Mouse (Mus musculus): ENCODE results near the gene D230025D16Rik.

D230025D16Rik gene

DNA sequence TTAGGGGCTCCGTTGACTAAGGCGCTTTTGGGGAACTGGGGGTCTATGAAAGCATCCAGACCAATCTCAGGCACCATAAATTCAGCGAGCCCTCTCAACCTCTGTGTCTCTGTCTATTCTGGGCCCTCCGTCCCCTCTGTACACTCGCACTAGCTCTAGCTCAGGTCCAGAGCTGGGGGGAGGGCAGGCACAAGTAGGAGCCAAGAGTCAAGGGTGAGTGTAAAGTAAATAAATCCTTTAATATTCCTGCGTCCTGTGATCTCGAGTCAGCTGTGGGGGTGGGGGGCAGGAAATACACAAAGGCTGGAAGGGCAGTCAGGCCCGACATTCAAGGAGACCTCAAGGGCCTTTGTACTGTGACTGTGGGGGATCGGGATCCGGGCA is 44.1 kb downstream of the D230025D16Rik start:
- DNase-seq: no peak

DNA sequence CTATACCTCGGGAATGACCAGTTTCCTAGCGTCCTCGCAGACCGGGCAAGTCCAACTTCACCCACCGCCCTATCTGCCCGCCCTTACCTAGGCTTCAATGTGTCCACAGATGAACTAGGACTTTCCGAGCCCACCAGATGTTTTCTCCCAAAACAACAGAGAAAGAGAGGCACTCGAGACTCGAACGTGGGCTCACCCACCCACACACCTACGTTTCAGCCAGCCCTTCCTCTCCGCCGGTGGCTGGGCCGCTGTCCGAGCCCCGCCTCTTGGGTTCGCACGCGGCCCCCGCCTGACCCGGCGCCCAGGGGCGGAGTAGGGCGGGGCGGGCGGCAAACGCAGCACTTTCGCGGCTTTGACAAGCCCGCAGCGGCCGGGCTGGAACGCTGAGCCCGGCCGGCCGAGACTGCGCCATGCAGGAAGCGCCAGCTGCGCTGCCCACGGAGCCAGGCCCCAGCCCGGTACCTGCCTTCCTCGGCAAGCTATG is 44.6 kb downstream of the D230025D16Rik start, which contains the start of gene Hsf4:
Gene Hsf4 (plus strand): TSS at position 341 of the 487 bp plus-strand sequence.
- peak; percentile 59 for DNase-seq

DNA sequence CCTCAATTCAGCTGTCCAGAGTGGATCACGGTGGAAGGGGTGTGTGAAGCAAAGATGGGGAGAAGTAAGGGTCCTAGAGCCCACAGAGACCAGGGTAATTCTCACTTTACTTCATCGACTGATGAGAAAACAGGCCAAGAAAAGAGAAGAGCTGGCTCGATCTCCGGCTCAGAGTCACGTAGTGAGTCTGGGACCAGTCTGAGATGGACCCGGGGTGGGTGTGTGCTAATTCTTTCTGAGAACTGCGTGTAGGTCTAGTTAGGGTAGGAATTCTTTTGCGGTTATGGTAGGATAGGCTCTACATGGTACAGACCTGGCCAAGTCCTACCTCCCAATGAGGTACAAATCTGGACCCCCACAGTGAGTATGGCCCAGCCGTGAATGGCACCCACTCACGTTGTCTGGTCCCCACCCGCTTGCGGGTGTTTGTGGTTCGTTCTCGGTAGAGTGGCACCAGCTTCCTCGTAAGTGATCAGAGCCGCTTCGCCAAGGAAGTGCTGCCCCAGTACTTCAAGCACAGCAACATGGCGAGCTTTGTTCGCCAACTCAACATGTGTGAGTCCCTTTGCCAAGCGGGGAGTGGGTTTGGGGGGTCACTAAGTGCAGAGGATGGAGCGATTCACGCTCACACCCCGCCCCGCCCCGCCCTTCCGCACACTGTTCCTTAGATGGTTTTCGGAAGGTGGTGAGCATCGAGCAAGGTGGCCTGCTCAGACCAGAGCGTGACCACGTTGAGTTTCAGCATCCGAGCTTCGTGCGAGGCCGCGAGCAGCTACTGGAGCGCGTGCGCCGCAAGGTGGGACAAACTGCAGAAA is 45.4 kb downstream of the D230025D16Rik start:
- DNase-seq: no peak

DNA sequence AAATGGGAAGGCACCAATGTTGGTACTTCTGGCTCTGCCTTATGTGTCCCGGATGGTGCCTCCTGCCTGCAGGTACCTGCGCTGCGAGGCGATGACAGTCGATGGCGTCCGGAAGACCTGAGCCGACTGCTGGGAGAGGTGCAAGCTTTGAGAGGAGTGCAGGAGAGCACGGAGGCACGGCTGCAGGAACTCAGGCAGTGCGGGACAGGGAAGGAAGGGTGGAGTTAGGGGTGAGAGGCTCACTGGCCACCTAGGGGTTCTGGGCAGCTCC is 45.9 kb downstream of the D230025D16Rik start:
- no peak for DNase-seq

DNA sequence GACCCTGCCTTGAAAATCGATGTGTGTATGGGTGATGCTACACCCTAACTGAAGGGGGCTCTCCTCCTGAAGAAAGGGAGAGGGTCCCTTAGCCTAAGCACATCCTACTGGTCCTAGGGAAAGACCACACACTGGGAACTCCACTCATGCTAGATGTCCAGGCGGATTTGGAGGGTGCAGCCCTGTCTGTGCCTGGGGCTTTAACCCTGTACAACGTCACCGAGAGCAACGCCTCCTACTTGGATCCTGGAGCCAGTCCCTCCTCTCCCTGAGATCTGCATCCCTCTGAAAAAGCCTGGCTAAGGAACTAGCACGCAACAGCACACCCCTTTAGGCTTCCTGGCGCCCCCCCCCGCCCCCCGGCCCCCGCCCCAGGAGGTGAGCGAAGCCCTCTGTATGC is 50.4 kb downstream of the D230025D16Rik start:
- no peak for DNase-seq

DNA sequence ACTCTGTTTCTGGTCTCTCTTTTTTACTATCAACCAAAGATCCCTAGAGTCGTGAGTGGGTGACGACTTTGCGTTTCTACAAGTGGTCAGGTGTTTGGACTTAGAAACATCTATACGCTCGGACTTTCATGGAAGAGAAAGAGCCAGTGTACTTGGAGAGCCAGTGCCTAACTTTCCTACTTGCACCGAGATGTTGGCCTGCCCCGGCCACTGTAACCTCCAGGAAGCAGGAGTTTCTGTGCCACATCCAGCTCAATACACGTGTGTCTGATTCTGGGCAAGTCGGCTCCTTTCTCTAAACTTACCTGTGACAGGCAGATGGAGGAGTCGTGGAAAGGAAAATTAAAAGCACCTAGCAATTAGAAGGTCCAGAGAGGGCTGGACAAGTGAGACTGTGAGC is 50.9 kb downstream of the D230025D16Rik start, which contains the start of gene Nol3:
Gene Nol3 (plus strand): TSS at position 301 of the 400 bp plus-strand sequence.
- DNase-seq: no peak

DNA sequence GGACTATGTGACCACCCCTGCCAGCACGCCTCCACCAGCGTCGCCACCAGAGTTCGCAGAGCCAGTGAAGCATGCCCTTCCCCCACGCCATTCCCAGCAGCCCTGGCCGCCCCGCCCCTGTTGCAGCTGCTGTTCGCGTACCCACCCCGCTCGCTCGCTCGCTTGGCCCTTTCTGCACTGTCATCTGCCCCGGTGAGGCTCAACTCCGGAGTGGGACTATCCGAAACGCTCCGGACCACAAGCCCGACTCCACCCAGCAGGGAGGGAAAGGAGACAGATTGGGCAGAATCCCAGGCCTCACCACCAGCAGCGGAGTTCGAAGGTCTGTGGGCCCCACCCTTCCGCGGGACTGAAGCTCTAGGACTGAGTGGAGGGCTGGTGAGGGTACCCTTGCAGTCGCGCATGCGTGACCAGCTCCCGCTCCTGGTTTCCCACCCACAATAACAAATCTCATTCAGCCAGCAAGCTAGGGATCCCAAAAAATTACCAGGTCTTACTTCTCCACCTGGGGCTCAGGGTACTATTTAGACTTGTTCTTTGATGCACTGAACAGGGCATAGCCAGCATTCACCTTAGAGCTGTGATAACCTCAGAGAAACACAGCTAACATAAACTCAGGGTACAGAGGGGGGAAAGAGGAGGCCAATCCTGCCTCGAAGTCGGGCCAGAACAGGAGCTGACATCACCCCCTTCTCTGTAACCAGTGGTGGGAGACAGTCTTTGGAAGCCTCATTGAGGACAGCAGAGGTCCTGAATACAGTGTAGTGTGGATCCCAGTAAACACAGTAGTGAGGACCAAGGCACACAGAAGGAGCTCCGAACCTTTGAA is 51.6 kb downstream of the D230025D16Rik start:
- no peak for DNase-seq

DNA sequence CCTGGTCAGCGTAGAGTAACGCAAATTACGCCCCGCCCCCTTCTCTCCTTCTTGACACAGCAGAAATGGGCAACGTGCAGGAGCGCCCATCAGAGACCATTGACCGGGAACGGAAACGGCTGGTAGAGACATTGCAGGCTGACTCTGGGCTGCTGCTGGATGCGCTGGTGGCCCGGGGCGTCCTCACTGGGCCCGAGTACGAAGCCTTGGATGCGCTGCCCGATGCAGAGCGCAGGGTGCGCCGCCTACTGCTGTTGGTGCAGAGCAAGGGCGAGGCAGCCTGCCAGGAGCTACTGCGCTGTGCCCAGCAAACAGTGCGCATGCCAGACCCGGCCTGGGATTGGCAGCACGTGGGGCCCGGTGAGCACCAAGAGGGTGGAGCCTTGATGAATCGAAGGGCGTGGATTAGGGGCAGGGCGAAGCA is 54.0 kb downstream of the D230025D16Rik start:
- peak; percentile 92 for DNase-seq

DNA sequence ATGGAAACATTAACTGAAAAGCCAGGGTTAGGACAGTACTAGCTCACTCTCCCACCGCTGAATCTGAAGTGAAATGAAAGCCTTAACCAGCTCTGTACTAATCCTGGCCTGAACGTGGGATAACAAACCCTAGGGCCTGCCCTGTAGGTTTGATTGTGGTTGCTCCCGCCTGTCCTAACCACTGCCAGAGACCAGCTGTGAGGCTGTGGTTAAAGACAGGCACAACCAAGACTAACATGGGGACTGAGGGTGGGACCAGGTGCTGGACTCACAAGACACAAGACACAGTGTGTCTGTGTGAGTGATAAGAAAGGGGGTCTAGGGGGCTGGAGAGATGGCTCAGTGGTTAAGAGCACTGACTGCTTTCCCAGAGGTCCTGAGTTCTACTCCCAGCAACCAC is 55.6 kb downstream of the D230025D16Rik start:
- DNase-seq: no peak

DNA sequence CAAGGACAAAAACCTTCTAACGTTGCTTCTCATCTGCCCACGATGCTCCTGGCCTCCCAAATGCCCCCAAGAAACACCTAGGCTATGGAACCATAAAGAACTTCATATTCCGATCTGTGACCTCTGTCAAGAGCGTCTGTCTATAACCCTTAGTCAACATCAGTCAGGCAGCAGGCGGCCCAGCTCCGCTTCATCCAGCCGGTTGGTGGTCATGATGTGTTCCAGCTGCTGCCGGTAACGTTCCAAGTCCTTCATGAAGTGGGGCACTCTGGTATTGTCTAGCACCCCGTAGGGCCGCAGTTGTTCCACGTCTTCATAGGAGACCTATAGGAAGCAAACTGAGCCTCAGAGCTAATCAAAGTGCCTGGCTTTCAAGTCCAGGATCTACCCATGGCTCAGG is 56.9 kb downstream of the D230025D16Rik start:
- no peak for DNase-seq

DNA sequence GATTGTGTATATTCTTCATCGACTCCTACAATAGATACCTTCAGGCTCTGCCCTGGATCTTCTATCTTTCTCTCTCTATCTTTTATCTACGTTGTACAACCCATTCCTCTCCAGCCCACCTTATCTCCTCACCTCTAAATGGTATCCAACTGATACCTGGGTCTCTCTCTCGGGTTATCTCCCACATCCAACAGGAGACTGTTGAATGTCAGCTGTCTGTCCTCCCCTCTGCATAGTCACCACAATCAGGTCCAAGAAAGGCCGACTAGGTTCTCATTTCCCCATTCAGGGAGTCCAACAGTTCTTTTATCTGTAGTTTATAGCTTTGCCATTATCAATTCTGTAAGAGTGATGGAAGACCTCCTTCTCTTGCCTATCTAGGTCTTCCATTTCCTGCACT is 57.3 kb downstream of the D230025D16Rik start:
- DNase-seq: no peak

DNA sequence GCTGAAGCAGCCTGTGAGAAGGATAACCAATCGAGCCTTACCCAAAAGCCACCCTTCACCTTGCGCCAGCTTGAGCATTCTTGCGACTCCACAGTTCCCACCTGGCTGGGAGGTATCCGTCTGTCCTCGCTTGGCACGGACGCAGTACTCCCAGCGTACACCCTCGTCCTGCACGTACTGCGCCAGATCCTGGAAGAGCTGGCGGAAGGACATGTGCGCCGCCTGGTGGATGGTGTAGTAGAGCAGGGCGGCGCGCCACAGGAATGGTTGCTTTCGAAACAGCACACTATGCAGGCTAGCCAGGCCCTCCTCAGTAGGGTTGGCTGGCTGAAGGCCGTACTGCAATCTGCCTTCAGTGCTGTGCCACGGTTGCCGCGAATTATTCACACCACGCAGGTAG is 58.1 kb downstream of the D230025D16Rik start:
- DNase-seq: no peak

DNA sequence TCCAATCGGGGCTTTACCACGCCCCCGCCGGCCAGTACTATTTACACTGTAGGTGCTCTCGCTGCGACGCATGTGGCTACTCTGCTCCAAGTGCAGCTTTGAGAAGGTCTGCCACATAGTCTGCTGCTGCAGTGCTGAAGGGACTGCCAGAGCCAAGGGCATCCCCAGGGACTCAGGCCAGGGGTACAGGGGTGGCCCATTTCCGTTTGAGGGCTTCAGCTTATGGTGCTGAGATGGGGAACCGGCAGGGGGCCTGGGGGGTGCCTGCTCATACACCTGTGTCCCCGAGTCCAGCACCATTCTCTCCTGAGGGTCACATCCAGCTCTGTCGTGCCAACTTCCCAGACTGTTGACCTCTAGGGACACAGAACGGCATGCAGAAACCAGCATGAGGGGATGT is 60.6 kb downstream of the D230025D16Rik start:
- DNase-seq: no peak

DNA sequence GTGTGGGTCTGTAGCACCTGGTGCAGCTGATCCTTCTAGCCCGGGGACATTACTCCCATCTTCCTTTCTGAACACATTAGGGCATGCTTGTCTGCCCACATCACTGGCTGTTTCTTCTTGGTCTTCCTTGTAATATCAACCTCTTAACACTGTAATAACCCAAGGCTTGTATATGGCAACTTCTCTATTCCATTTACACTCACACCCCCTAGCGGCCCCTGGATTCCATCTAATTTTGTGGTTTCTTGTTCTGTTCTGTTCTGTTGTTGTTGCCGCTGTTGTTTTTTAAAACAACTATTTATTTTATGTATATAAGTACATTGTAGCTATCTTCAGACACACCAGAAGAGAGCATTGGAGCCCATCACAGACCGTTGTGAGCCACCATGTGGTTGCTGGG is 62.0 kb downstream of the D230025D16Rik start:
- no peak for DNase-seq

DNA sequence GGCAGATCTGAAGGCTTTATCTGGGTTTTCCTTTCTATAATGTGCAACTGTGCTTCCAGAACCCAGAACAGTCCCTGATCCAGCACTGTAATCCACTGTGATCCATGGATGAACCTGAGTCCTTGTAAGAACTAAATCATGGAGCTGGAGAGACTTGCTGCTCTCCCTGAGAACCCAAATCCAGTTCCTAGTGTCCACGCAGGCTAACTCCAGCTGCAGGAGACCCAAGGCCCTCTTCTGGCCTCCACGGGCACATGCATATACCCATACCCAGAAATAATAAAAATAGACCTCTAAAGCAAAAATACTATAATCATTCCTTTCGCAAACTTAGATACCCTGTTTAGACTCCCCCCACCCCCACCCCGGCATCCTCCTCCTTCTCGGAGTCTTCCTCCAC is 63.3 kb downstream of the D230025D16Rik start:
- no peak for DNase-seq

DNA sequence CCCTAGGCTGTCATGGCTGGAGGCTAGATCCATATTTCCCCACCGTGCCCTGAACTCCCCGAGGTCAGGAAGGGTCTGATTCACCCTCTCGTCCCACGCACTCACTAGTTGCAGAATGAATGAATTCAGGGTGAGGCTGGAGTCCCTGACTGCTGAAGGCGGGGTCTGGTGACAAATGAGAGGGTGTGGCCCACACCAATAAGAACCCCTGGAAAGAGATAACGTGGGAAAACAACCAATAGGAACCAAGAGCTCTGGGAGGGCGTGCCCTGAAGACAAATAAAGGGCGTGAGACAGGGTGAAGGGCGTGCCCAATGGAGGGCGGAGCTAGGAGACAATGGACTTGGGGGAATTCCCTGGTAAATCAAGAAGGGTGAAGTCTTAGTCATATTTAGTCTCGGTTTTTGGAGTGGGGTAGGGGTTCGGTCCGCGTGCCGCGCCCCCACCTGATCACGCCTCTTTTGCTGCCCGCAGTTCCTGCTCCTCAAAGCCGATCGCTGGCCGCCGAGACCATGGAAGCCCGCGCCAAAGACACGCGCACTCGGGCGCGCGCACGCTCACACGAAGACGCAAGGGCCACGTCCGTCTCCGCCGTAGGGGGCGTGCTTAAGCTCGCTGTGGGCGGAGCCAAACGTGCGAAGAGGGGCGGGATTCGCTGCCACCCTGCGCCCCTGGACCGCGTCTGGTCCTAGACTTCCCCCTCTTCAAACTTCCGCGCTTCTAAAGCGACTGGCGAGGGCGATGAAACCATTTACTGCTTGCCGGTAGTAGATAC is 64.2 kb downstream of the D230025D16Rik start:
- peak; percentile 96 for DNase-seq

DNA sequence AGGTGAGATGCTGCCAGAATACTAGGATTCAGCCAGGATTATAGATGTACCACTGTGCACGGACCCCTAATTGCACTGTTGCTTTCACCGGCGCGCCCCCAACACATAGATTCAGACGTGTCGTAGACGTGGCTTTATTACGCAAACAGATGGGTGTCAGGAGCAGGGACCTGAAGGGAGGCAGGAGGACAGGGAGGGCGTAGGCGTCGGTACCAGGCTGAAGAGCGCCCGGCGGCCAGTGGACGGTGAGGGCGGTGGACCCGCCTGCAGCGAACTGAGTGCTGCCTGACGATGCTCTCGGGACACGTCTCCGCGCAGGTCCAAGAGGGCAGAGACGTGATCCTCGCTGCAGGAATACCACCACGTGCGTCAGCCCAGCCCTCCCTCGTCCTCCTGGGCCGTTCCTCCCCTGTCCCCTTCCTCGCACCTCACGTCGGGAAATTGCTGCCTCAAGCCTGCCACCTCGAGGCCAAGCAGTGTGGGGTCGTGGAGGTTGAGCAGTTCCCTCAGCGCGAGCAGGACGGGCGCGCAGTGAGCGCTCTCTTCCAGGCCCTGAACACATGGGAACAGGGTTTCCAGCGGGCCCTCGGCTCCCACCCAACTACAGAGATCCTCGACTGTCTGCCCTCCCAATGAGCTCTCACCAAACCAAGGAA is 65.0 kb downstream of the D230025D16Rik start, which contains the start of gene 4931428F04Rik:
Gene 4931428F04Rik (minus strand): TSS at position 60 of the 656 bp plus-strand sequence.
- DNase-seq: peak; percentile 69

DNA sequence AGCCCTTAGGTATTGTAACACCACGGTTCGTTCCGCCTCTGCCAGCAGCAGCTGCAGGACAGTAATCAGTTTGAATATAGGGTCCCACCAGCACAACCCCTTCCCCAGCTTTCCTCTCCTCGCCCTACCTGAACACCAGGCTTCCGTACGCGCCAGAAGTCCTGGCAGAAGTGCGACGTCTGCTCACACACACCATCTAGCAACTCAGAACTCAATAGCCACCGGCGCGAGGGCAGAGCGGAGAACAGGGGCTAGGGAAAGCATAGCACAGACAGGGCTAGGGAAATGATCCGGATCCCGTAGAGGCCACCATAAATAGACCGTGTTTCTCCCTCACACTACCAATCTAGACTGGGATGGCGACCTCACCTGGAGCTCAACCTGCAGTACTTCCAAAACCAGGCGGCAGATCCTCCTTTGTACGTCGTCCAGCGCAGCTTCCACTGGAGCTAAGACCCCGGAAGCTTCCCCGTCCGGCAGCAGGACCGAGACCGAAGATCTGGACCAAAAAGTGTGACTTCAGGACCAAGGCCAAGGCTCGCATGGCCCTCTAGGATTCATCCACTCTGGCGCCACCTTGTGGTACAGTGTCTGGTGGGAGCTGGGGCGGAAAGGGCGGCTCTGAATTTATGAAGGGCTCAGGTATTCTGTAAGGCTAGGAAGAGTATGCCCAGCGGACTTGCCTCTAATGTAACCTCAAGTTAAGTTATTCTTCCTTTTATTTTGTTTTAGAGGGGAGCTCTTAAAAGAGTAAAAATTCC is 65.8 kb downstream of the D230025D16Rik start:
- DNase-seq: peak; percentile 87

DNA sequence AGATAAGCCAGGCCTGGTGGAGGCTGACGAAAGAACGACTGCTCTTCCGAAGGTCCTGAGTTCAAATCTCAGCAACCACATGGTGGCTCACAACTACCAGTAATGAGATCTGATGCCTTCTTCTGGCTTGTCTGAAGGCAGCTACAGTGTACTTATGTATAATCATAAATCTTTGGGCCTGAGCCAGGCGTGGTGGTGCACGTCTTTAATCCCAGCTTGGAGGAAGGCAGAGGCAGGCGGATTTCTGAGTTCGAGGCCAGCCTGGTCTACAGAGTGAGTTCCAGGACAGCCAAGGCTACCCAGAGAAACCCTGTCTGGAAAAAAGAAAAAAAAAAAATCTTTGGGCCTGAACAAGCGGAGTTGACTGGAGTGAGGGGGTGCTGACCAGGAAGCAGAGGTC is 66.4 kb downstream of the D230025D16Rik start:
- DNase-seq: peak; percentile 39

DNA sequence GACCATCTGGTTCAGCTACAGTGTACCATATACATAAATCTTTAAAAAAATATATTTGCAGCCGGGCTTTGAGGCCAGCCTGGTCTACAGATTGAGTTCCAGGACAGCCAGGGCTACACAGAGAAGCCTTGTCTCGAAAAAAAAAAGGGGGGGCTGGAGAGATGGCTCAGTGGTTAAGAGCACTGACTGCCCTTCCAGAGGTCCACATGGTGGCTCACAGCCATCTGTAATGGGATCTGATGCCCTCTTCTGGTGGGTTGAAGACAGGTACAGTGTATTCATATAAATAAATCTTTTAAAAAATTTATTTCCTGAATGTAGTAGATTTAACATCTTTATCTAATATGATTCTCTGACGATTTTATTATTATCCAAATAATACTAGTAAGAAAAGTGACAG is 66.9 kb downstream of the D230025D16Rik start:
- peak; percentile 26 for DNase-seq

DNA sequence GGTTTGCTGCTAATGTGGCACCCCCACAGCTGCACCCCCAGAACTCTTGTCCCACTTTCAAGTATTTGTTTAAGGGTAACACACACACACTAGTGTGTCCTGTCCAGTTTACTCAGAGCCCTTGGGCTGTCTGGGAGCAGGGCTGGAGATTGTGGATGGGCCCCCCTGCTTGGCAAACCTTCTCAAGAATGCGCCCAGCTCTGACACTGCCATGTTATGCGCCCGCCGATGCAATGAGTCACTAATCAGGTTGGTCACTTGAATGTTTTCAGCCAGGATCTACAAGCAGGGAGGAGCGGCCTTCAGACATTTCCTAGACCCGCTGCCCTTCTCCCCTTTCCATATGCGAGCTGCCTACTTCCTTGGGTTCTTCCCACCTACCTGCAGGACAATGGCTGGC is 67.5 kb downstream of the D230025D16Rik start:
- peak; percentile 37 for DNase-seq

DNA sequence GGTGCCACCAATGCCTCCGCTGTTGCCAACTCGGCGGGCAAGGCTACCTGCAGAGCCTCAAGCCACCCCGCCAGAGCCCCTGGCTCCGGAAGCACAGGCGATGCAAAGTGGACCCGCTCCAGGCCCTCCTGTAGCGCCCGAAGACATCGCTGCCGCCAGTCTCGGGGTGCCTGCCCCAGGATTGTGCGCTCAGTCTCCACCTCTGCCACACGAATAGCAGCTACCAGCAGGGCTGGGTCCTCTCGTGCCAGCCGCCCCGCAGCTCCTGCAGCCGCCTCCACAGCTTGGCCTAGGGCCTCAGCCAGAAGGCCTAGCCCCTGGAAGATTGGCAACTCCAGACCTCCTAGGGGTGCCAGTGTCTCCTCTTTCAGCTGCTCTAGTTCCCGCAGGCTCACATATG is 68.5 kb downstream of the D230025D16Rik start:
- peak; percentile 84 for DNase-seq

All from cerebellum, adult 11 months (tissue).